Mouse (Mus musculus): Measurements from ENCODE around the gene Gm3147. TPM values are rescaled to one million over a fixed set of nuclear protein-coding genes. Genes with fewer than 3 reads are reported as not detected.
"Not testable (repeated sequence)": the region's sequence is repeated elsewhere in the genome, so short reads cannot be mapped to it uniquely, and the experiment has no call there.

The Gm3147 gene
- not detected in 2 replicates for polyA plus RNA-seq (2016; fragmentation: Nextera tagmentation; extraction: Ambion mirVana)

- H3K27me3 ChIP-seq (ENCODE audit: poor library complexity, severe bottlenecking); DNase-seq (ENCODE audit: extremely low spot score, low spot score); H3K27ac ChIP-seq; H3K4me3 ChIP-seq; H3K9me3 ChIP-seq; H3K36me3 ChIP-seq (replicated peaks); H3K4me1 ChIP-seq: not testable (repeated sequence)
- no CpG with 5 or more reads among the region's 1 CpGs for WGBS
Observed at GRCm38 (mm10) chr5:94616242-94616641, at the start of gene Gm3147. Gm3147 (minus strand) TSS chr5:94616342.

GRCm38 (mm10) chr5:94648082-94648481, 31.9 kb upstream of the Gm3147 start, which contains the start of gene Gm6205:
Gm6205 (plus strand) TSS chr5:94648382.
- not testable (repeated sequence) for H3K9me3 ChIP-seq; H3K27me3 ChIP-seq (ENCODE audit: poor library complexity, severe bottlenecking); DNase-seq (ENCODE audit: extremely low spot score, low spot score); H3K27ac ChIP-seq; H3K4me1 ChIP-seq; H3K4me3 ChIP-seq; H3K36me3 ChIP-seq (replicated peaks)
- WGBS, result no CpG with 5 or more reads among the region's 2 CpGs

- not testable (repeated sequence) for H3K9me3 ChIP-seq; DNase-seq (ENCODE audit: extremely low spot score, low spot score)
Observed at GRCm38 (mm10) chr5:94623679-94624078, 7.5 kb upstream of the Gm3147 start, which contains the start of gene Gm6509. Gm6509 (plus strand) TSS chr5:94623979.

More at GRCm38 (mm10) chr5:94623679-94624078, 7.5 kb upstream of the Gm3147 start, which contains the start of gene Gm6509:
- H3K27me3 ChIP-seq (ENCODE audit: poor library complexity, severe bottlenecking); H3K27ac ChIP-seq; H3K4me3 ChIP-seq; H3K36me3 ChIP-seq (replicated peaks); H3K4me1 ChIP-seq: not testable (repeated sequence)
- WGBS, result 80% methylated on average over 1 of the region's 2 CpGs

Other genes with a start within 250 kb of the Gm3147 start
- gene Gm7682, start 170.6 kb downstream of the Gm3147 start, polyA plus RNA-seq (2016; fragmentation: Nextera tagmentation; extraction: Ambion mirVana), result not detected in 2 replicates
- gene Gm3139, start 90.1 kb downstream of the Gm3147 start, polyA plus RNA-seq (2016; fragmentation: Nextera tagmentation; extraction: Ambion mirVana), result not detected in 2 replicates
- gene Gm6509, start 7.6 kb upstream of the Gm3147 start, polyA plus RNA-seq (2016; fragmentation: Nextera tagmentation; extraction: Ambion mirVana), result not detected in 2 replicates
- gene Gm6205, start 32.0 kb upstream of the Gm3147 start, polyA plus RNA-seq (2016; fragmentation: Nextera tagmentation; extraction: Ambion mirVana), result not detected in 2 replicates
- gene Gm3183, start 249.1 kb upstream of the Gm3147 start, polyA plus RNA-seq (2016; fragmentation: Nextera tagmentation; extraction: Ambion mirVana), result not detected in 2 replicates

All from forebrain, embryonic 10.5 days (tissue).